Mouse (Mus musculus): Measurements from ENCODE around the gene Btla. TPM values are rescaled to one million over a fixed set of nuclear protein-coding genes. Genes with fewer than 3 reads are reported as not detected.

Gene Btla
- total RNA-seq (2022) = under 1 TPM; 0.37 to 0.43 (median 0.39) TPM

- DNase-seq (ENCODE audit: low spot score) = no peak
These were observed at the start of gene Btla for GRCm38 (mm10) chr16:45223648-45224388. Btla (plus strand) TSS chr16:45224315.

- DNase-seq (ENCODE audit: low spot score) = no peak
These were observed 45.6 kb upstream of the Btla start for GRCm38 (mm10) chr16:45178552-45178951.

- DNase-seq (ENCODE audit: low spot score) = no peak
These were observed 42.3 kb upstream of the Btla start for GRCm38 (mm10) chr16:45181824-45182223.

GRCm38 (mm10) chr16:45192613-45193012 is 31.5 kb upstream of the Btla start:
- DNase-seq (ENCODE audit: low spot score) = peak; percentile 71

- peak; percentile 84 for DNase-seq (ENCODE audit: low spot score)
These were observed 27.3 kb upstream of the Btla start for GRCm38 (mm10) chr16:45196816-45197215.

GRCm38 (mm10) chr16:45201395-45201794 is 22.7 kb upstream of the Btla start:
- DNase-seq (ENCODE audit: low spot score) = no peak

GRCm38 (mm10) chr16:45204438-45204837 is 19.7 kb upstream of the Btla start:
- no peak for DNase-seq (ENCODE audit: low spot score)

- no peak for DNase-seq (ENCODE audit: low spot score)
These were observed 19.1 kb upstream of the Btla start for GRCm38 (mm10) chr16:45204859-45205670.

GRCm38 (mm10) chr16:45222016-45222415 is 2.1 kb upstream of the Btla start:
- no peak for DNase-seq (ENCODE audit: low spot score)

GRCm38 (mm10) chr16:45222771-45223170 is 1.3 kb upstream of the Btla start:
- DNase-seq (ENCODE audit: low spot score) = no peak

- DNase-seq (ENCODE audit: low spot score) = no peak
These were observed 405 bp downstream of the Btla start for GRCm38 (mm10) chr16:45224431-45225008.

- no peak for DNase-seq (ENCODE audit: low spot score)
These were observed 2.9 kb downstream of the Btla start for GRCm38 (mm10) chr16:45227002-45227401.

- DNase-seq (ENCODE audit: low spot score) = no peak
These were observed 7.2 kb downstream of the Btla start for GRCm38 (mm10) chr16:45231296-45231695.

GRCm38 (mm10) chr16:45233007-45233406 is 8.9 kb downstream of the Btla start:
- no peak for DNase-seq (ENCODE audit: low spot score)

GRCm38 (mm10) chr16:45242700-45243099 is 18.6 kb downstream of the Btla start:
- DNase-seq (ENCODE audit: low spot score) = no peak

GRCm38 (mm10) chr16:45244930-45245472 is 20.9 kb downstream of the Btla start:
- DNase-seq (ENCODE audit: low spot score) = no peak

GRCm38 (mm10) chr16:45249761-45250160 is 25.6 kb downstream of the Btla start:
- DNase-seq (ENCODE audit: low spot score) = no peak

GRCm38 (mm10) chr16:45250317-45250716 is 26.2 kb downstream of the Btla start:
- DNase-seq (ENCODE audit: low spot score) = no peak

- no peak for DNase-seq (ENCODE audit: low spot score)
These were observed 27.8 kb downstream of the Btla start for GRCm38 (mm10) chr16:45251773-45252413.

- no peak for DNase-seq (ENCODE audit: low spot score)
These were observed 31.2 kb downstream of the Btla start for GRCm38 (mm10) chr16:45255183-45255861.

- DNase-seq (ENCODE audit: low spot score) = peak; percentile 63
These were observed 32.8 kb downstream of the Btla start for GRCm38 (mm10) chr16:45256895-45257294.

Measured in heart, adult 8-10 months (tissue).